Mouse (Mus musculus): ENCODE results near the gene 1700028J19Rik.

- TF ChIP-seq CTCF (IDR thresholded peaks at IDR 0.05; ENCODE audit: borderline replicate concordance, insufficient read depth, low read depth, low read length), result no peak
- TF ChIP-seq POLR2A (IDR thresholded peaks at IDR 0.05; ENCODE audit: borderline replicate concordance, insufficient read depth, low read length), result no peak
Observed at GRCm38 (mm10) chr7:44290986-44291385, 44.5 kb upstream of the 1700028J19Rik start.

All from cerebellum, adult 2 months (tissue).